Mouse (Mus musculus): ENCODE results near the gene Sdr39u1.
A peak's percentile ranks its signal among the peaks of the same experiment; 100 is the strongest.

Sdr39u1 gene

DNA sequence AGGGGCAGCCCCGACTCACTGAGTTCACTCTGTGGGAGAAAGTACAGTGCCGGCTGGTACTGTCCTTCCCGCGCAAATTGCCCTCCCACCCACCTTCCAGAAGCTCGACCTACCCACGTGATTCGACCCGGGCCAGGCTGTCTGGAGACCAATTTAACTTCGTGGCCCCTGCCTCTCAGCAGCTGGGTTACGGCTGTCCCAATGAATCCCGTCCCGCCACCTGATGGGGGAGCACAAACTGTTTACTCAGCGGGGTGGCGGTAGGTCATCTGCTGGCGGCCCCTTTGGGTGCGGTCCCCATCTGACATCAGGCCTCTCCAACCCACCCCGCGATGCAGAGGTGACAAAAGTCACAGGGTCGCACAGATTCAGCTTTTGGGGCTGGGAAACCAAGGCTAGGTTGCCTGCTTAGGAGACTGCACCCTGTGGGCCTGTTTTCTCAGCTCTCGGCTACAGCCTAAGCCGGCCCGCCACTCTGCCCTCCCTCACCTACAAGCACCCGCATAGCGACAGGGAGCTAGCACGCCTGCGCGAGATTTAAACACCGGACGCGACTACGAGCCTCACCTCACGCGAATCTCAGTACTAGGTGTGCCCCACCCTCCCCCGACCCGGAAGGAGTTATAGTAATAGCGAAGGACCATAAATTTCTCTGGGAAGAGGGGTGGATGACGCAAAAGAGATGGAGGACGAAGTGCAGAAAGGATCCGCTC is at the start of gene Sdr39u1:
TSS of gene Sdr39u1 (minus strand) at position 593 of the 713 bp plus-strand sequence.
- peak; percentile 82 for DNase-seq (ENCODE audit: extremely low spot score, low spot score)

DNA sequence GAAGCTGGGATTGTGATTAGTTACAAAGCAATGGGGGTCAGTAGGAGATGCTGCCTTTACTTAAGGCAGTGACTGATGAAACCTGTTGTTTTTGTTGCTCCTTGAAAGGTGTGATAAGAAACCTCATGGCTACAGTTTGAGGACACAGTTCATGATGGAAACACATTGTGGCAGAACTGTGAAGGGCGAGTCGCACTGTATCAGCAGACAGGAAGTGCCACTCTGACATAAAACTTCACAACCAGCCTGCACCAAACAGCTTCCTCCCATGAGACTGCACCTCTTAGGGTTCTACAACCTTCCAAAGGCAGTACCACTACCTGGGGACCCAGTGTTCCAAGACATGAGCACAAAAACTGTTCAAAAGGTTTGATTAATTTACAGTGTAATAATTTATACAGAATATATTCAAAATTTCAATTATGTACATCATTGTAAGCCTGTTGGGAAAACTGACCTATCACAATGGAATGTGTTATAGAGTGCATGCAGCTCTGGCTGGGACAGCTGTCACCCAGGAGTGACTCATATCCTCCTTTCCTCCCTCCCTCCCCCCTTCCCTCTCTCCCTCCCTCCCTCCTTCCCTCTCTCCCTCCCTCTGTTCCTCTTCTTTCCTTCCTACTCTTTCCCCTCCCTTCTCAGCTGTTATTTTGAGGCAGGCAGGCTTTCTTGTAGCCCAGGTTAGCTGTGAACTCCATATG is 46.3 kb upstream of the Sdr39u1 start:
- DNase-seq (ENCODE audit: extremely low spot score, low spot score), result no peak

DNA sequence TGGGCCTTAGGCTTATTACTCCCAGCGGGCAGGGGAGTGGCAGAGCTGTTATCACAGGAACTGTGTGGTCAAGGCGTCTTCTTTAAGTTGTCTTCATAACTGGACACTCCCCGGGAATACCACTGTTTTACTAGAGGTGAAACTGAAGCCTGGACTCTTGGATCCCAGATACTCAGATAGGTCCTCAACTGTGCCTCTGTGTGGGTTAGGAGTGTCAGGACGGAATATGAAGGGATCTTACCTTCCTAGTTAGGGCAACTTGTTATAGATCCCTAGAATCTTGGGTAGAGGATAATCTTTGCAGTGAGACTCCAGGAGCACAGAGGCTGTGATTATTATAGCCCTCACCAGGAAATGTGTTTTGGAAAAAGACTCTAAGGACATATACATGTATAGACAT is 44.5 kb upstream of the Sdr39u1 start, which contains the start of gene Cma1:
TSS of gene Cma1 (minus strand) at position 101 of the 400 bp plus-strand sequence.
- DNase-seq (ENCODE audit: extremely low spot score, low spot score), result no peak

- no peak for DNase-seq (ENCODE audit: extremely low spot score, low spot score)
Measured at GRCm38 (mm10) chr14:55943601-55944000, 43.5 kb upstream of the Sdr39u1 start.

DNA sequence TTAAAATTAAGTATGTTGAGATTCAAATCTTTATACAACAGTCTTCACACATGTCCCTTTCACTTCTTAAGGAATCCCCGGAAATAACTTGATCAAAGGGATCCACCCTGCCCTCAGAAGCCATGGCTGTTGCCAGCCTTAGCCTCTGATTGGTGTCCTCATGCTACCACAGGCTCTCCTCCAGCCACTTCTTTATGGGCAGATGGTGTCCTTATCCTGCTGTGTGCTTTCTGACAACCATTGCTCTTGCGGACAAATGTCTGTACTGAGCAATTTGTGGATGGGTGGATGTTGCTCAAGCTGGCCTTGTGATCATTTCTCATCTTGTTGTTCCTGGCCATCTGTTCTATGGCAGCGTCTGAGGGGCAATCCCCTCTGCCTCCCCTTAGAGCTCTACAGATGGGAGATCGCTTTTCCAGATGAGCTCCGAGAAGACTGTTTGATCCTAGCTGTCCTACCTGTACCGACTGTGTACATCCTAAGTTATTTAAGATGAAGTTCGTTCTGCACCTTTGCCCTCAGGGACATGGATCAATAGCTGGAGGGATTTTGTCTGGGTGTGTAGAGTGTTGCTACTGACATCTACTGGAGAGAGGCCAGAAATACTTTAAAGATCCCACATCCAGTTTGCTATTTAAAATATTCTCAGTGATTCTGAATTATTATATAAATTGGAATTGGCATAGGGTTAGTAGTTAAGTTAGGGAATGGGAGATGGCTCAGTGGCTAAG is 40.1 kb upstream of the Sdr39u1 start:
- DNase-seq (ENCODE audit: extremely low spot score, low spot score), result peak; percentile 25

GRCm38 (mm10) chr14:55933586-55933985 is 33.5 kb upstream of the Sdr39u1 start:
- no peak for DNase-seq (ENCODE audit: extremely low spot score, low spot score)

DNA sequence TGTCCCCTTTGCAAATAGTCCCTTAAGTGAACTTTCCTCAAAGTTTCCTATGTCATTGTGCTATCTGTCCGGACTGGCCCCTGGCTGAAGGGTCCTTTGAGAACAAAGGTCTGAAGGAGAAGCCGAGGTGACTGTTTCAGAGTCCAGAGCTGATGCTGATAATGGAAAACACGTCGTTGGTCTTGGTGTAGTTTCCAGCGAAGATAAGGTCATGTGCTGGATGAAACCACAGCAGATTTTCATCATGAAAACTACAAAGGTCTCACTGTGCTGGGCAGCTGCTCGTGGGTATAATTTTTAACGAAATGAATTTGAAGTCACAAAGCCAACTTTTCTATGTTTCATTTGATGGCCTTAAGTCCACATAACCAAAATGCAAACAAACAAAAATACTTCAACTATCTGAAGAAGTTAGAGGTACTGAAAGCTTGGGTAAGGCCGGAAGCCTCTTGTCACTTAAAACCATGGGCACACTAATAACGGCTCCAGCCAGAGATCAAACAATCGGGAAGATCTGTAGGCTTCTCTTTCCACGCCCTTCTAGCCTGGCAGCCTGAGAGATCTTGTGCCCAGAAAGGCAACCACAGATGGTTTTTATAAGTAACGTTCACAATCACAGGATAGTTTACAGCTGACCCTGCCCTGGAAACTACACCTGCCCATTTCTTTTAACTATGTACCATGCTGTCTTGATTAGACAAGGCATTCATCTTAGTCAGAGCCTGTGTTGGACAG is 29.3 kb upstream of the Sdr39u1 start:
- DNase-seq (ENCODE audit: extremely low spot score, low spot score), result no peak

- no peak for DNase-seq (ENCODE audit: extremely low spot score, low spot score)
Measured at GRCm38 (mm10) chr14:55926847-55927246, 26.8 kb upstream of the Sdr39u1 start.

GRCm38 (mm10) chr14:55922475-55923232 is 22.6 kb upstream of the Sdr39u1 start:
- DNase-seq (ENCODE audit: extremely low spot score, low spot score), result no peak

DNA sequence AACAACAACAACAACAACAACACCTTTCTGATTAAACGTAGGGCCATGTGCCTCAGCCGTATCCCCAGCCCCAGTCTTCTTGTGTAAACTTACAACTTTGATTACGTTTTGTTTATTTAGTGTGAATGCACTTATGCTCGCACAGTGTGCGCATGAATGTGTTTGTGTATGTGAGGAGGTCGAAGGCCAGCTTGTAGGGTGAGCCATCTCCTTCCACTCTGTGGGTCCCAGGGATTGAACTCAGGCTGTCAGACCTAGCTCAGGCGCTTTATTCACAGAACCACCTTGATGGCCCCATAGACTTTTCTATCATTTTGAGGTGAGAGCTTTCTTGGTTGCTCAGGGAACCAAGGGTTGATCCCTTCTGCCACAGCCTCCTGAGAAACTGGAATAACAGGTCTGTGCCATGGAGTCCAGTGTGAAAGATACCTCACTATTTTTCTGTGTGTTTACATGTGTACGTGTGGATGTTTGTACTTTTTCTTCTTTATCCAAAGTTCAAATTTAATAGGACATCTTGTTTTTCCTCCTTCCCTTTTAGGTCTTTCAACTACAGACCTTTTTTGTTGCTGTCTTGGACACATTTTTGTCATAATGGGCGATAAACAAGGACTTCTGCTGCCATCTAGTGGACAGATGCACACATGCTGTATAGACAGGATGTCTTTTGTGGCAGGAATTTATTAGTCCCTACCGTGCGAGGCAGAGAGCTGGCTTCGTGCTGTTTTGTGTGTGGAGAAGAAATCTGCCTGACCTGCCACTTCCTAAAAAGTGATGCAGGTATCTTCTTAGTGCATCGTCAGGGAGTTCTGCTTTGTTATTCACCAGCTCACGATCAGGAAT is 18.4 kb upstream of the Sdr39u1 start:
- peak; percentile 73 for DNase-seq (ENCODE audit: extremely low spot score, low spot score)

DNA sequence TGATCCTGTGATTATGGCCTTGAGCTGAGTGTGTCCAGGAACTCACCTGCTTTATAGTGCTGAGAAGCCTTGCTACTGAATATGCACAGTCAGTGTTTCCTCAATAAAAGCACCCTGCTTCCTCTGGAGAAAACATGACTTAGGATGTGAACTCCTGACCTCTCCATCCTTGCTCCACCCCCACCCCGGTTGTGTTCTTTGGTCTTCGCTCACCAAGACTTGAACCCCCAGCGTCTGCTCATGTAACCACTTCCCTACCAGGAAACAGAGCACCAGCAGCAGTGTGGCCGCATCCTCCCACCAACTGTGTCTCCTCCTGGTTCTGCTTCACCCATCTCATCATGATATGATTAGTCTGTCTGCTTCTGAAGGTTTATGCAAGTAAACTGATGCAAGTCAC is 13.3 kb upstream of the Sdr39u1 start:
- no peak for DNase-seq (ENCODE audit: extremely low spot score, low spot score)

DNA sequence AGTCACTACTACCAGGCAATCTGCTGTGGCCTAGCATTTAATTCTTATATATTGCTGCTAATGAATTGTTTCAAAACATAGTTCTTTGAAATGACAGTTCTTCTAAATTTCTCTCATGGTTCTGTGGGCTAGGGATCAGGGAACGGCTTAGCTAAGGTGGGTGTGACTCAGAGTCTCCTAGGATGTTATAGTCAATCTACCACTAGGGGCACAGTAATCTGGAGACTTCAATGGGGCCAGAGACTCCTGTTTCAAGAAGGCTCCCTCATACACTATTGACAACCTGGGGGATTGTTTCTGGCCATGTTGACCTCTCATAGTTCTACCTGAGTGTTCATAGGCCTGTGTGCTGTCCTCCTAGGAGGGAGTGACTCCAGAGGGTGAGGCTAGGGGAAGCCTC is 5.4 kb upstream of the Sdr39u1 start:
- no peak for DNase-seq (ENCODE audit: extremely low spot score, low spot score)

- no peak for DNase-seq (ENCODE audit: extremely low spot score, low spot score)
Measured at GRCm38 (mm10) chr14:55900414-55900755, 292 bp upstream of the Sdr39u1 start.

DNA sequence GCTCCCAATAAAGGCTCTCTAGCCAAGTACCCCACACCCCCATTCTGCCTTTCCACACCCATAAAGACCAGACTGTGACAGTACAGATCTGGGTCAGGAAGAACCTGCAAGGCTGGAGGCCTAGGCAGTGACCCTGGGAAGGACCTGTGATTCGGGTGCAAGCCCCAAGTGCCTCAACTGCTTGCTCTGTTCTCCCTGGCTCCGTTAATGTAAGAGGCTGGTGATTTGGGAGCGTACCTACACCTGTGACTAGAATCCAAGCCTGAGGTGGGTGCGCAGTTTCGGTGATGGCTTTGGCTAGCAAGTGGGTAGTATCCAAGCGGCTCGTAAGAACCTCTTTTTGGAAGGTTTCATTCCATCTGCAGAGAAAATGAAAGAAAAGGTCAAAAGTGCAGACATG is 1.1 kb downstream of the Sdr39u1 start:
- no peak for DNase-seq (ENCODE audit: extremely low spot score, low spot score)

DNA sequence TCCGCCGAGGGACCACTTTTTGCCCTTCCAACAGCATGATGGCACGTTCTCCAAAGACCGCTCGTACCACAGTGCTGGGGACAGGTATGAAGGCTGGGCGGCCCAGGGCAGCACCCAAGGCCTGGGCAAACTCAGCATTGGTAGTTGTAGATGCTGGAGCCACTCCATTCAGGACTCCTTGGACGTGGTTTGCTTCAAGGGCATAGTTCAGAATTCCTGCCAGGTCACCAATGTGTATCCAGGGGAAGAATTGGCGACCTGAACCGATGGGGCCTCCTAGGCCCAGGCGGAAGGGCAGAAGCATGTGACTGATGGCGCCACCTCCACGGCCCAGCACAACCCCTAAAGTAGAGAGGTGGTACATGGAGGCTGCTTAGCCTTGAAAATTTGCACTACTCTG is 2.4 kb downstream of the Sdr39u1 start:
- DNase-seq (ENCODE audit: extremely low spot score, low spot score), result no peak

- no peak for DNase-seq (ENCODE audit: extremely low spot score, low spot score)
Measured at GRCm38 (mm10) chr14:55886571-55887382, 13.3 kb downstream of the Sdr39u1 start.

DNA sequence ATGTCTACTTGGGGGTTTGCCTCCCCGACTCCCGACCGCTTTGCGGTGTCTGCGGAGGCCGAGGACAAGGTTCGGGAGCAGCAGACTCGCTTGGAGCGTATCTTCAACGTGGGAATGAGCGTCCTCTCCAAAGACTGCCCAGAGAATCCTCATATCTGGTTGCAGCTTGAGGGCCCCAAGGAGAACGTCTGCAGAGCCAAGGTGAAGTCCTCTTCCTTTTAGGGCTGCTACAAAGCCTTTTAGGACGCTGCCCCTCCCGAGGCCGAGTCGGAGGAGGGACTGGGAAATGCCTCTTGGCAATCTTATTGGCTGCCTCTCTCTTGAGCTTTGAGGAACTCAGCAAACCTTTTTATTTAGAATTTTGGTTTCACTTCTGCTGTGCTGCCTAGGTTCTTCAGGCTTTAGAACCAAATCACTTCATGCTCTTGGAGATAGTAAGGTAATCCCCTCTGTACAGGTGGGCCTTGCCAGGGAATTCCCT is 14.3 kb downstream of the Sdr39u1 start:
- no peak for DNase-seq (ENCODE audit: extremely low spot score, low spot score)

GRCm38 (mm10) chr14:55885114-55885790 is 14.8 kb downstream of the Sdr39u1 start:
- no peak for DNase-seq (ENCODE audit: extremely low spot score, low spot score)
